Mouse (Mus musculus) kidney, adult 2 months (tissue): Measurements from ENCODE around the gene March1.

ENCODE experiments used
- CTCF ChIP-seq: fragments of 200-500 bp; conservative IDR thresholded peaks from 2 replicates; pipeline ENCODE4 v1.5.1; 2011; ENCODE audit warnings: low read depth, mild to moderate bottlenecking, control low read depth, low read length, moderate library complexity, mixed read lengths; ENCODE audit not compliant: insufficient read depth, insufficient read length
- POLR2A ChIP-seq: fragments of 200-500 bp; IDR thresholded peaks from one replicate; pipeline ENCODE4 v1.6.1; 2011; ENCODE audit warnings: low read depth, low read length, control low read depth

GRCm38 (mm10) chr8:66413101-66413500 lies 795.4 kb downstream of the March1 start:
- TF ChIP-seq POLR2A, result no peak
- TF ChIP-seq CTCF, result no peak
